Mouse (Mus musculus): Measurements from ENCODE around the gene Ptpre.
"Not testable (repeated sequence)": the region's sequence is repeated elsewhere in the genome, so short reads cannot be mapped to it uniquely, and the experiment has no call there.

Gene Ptpre

GRCm38 (mm10) chr7:135697021-135697740 is 159.9 kb downstream of the Ptpre start:
- DNase-seq, result not testable (repeated sequence)

- no peak for DNase-seq
These were observed 161.1 kb downstream of the Ptpre start for GRCm38 (mm10) chr7:135698362-135698761.

- not testable (repeated sequence) for DNase-seq
These were observed 162.1 kb downstream of the Ptpre start for GRCm38 (mm10) chr7:135699351-135699750.

- no peak for DNase-seq
These were observed 166.4 kb downstream of the Ptpre start for GRCm38 (mm10) chr7:135703600-135704148.

- no peak for DNase-seq
These were observed 167.0 kb downstream of the Ptpre start for GRCm38 (mm10) chr7:135704251-135704650.

- DNase-seq, result no peak
These were observed 167.8 kb downstream of the Ptpre start for GRCm38 (mm10) chr7:135705083-135705482.

- DNase-seq, result no peak
These were observed 168.5 kb downstream of the Ptpre start for GRCm38 (mm10) chr7:135705753-135706152.

- DNase-seq, result no peak
These were observed 173.4 kb downstream of the Ptpre start for GRCm38 (mm10) chr7:135710702-135711101.

GRCm38 (mm10) chr7:135712534-135712933 is 175.3 kb downstream of the Ptpre start:
- no peak for DNase-seq

- DNase-seq, result no peak
These were observed 176.0 kb downstream of the Ptpre start for GRCm38 (mm10) chr7:135713326-135713725.

GRCm38 (mm10) chr7:135715166-135715565 is 177.9 kb downstream of the Ptpre start:
- DNase-seq, result no peak

GRCm38 (mm10) chr7:135715642-135716444 is 178.6 kb downstream of the Ptpre start, which contains the start of gene Mki67:
TSS of gene Mki67 (minus strand) at chr7:135716361.
- DNase-seq, result peak; percentile 18 to 45

- DNase-seq, result peak; percentile 92 to 96
These were observed 179.2 kb downstream of the Ptpre start for GRCm38 (mm10) chr7:135716445-135716877.

- no peak for DNase-seq
These were observed 179.8 kb downstream of the Ptpre start for GRCm38 (mm10) chr7:135716968-135717557.

- DNase-seq, result no peak
These were observed 184.2 kb downstream of the Ptpre start for GRCm38 (mm10) chr7:135721436-135721992.

- DNase-seq, result no peak
These were observed 184.9 kb downstream of the Ptpre start for GRCm38 (mm10) chr7:135722011-135722838.

GRCm38 (mm10) chr7:135723672-135724341 is 186.5 kb downstream of the Ptpre start:
- no peak for DNase-seq

GRCm38 (mm10) chr7:135726707-135727106 is 189.4 kb downstream of the Ptpre start:
- DNase-seq, result no peak

GRCm38 (mm10) chr7:135728038-135728437 is 190.8 kb downstream of the Ptpre start:
- DNase-seq, result no peak

GRCm38 (mm10) chr7:135734379-135734778 is 197.1 kb downstream of the Ptpre start:
- DNase-seq, result no peak
